Mouse (Mus musculus) brain, embryonic 14.5 days (tissue): ENCODE results near the gene Sept12.

Experiments
- CTCF ChIP-seq: fragments of 200-500 bp; IDR thresholded peaks from 2 replicates; pipeline ENCODE4 v1.5.1; 2012; ENCODE audit warnings: inconsistent platforms, mild to moderate bottlenecking, moderate library complexity, borderline replicate concordance; ENCODE audit not compliant: insufficient read depth, insufficient read length; ENCODE audit errors: extremely low read depth
- POLR2A ChIP-seq: fragments of 200-500 bp; IDR thresholded peaks from 2 replicates; pipeline ENCODE4 v1.6.1; 2012; ENCODE audit warnings: mild to moderate bottlenecking, inconsistent platforms, borderline replicate concordance; ENCODE audit not compliant: poor library complexity, insufficient read depth, insufficient read length, severe bottlenecking; ENCODE audit errors: extremely low read depth

- TF ChIP-seq POLR2A (no peak), CTCF (no peak)
These were observed 23.1 kb downstream of the Sept12 start for GRCm38 (mm10) chr16:4974521-4974920.
